8 mouse cellular contexts compared by ENCODE assay signal in the genomic region with DNA sequence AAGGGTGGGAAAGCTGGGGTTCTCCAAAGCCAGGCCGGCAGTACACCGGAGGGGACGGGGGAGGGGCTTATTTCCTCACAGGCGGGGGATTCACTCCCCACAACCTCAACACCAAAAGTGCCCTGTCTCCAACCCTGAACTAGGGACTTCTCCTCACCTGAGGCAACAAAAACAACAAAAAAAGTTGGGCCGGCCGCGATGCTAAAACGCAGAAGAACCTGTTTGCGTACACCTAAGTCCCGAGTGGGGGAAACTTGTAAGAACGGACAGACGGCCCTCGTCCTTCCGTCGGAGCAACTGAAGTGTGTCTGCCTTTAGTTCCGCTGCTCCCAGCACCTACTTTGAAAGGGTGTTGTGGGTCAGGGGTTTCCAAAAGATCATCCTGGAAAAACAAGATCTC. TPM values are rescaled to one million over a fixed set of nuclear protein-coding genes. Genes with fewer than 3 reads are reported as not detected.
DNase-seq lines count a peak whose midpoint lies in the region; ATAC-seq and TF ChIP-seq lines count a peak whose summit lies in the region.

No protein-coding gene starts in this region.

- no peaks in the 10 kb centered on the region for H3K9me3 ChIP-seq in heart, embryonic 14.5 days (ENCODE audit: control insufficient read depth, low read length)
- no peaks in the 10 kb centered on the region for H3K9me3 ChIP-seq in liver, embryonic 16.5 days (replicated peaks; ENCODE audit: control insufficient read depth, low read length)
- no peaks in the 10 kb centered on the region for H3K9me3 ChIP-seq in neural tube, embryonic 12.5 days

- WGBS in heart, embryonic 14.5 days, result under 1% methylated on average over 16 of the region's 16 CpGs
- WGBS in liver, embryonic 16.5 days (ENCODE audit: insufficient replicate concordance), result under 1% methylated on average over 16 of the region's 16 CpGs
- whole genome bisulfite sequencing in neural tube, embryonic 12.5 days, result 0% methylated on average over 16 of the region's 16 CpGs

- H3K9ac ChIP-seq in heart, embryonic 14.5 days (ENCODE audit: low read length), result peak overlapping the region; percentile 84
- H3K9ac ChIP-seq in liver, embryonic 16.5 days (ENCODE audit: low read depth, low read length), result peak overlapping the region; percentile 74
- H3K9ac ChIP-seq in neural tube, embryonic 12.5 days, result peak overlapping the region; percentile 47; the same call in 1 of the 2 replicates

- H3K27me3 ChIP-seq in heart, embryonic 14.5 days (ENCODE audit: control insufficient read depth, insufficient read depth, low read length), result no peaks in the 10 kb centered on the region
- H3K27me3 ChIP-seq in liver, embryonic 16.5 days (ENCODE audit: control insufficient read depth, insufficient read depth, low read depth, low read length), result no peaks in the 10 kb centered on the region
- H3K27me3 ChIP-seq in neural tube, embryonic 12.5 days (replicated peaks), result no peaks in the 10 kb centered on the region

- H3K36me3 ChIP-seq in heart, embryonic 14.5 days (ENCODE audit: control insufficient read depth, insufficient read depth, low read length), result no peaks in the 10 kb centered on the region
- no peaks in the 10 kb centered on the region for H3K36me3 ChIP-seq in liver, embryonic 16.5 days (ENCODE audit: control insufficient read depth, insufficient read depth)
- no peaks in the 10 kb centered on the region for H3K36me3 ChIP-seq in neural tube, embryonic 12.5 days

- no peak overlapping the region for H3K27ac ChIP-seq in bone marrow macrophage, adult 2 months (ENCODE audit: insufficient read depth, low read depth, low read length)
- H3K27ac ChIP-seq in heart, embryonic 14.5 days (replicated peaks in 1 of 2; ENCODE audit: control insufficient read depth in 1 of 2, insufficient read depth in 1 of 2, low read depth in 2 of 2, low read length in 2 of 2), result peak overlapping the region; percentile 33 to 64; a peak in 3 of 4 replicates
- H3K27ac ChIP-seq in liver, embryonic 16.5 days (ENCODE audit: low read length), result peak overlapping the region; percentile 23
- H3K27ac ChIP-seq in neural tube, embryonic 12.5 days, result no peak overlapping the region

- peak overlapping the region; percentile 74 for H3K4me2 ChIP-seq in heart, embryonic 14.5 days (ENCODE audit: low read length)
- peak overlapping the region; percentile 63 for H3K4me2 ChIP-seq in liver, embryonic 16.5 days (ENCODE audit: low read depth, low read length)
- peak overlapping the region; percentile 60 for H3K4me2 ChIP-seq in neural tube, embryonic 12.5 days (replicated peaks)

- H3K4me1 ChIP-seq in bone marrow macrophage, adult 2 months (ENCODE audit: control insufficient read depth, insufficient read depth, low read length), result peaks cover 5% of the 10 kb centered on the region; the same call in 1 of the 2 replicates
- H3K4me1 ChIP-seq in heart, embryonic 14.5 days (ENCODE audit: control insufficient read depth in 2 of 2, insufficient read depth in 2 of 2, low read length in 2 of 2), result peaks cover 0 to 13% of the 10 kb centered on the region in 2 experiments; a peak in 1 of 4 replicates
- H3K4me1 ChIP-seq in liver, embryonic 16.5 days (ENCODE audit: control insufficient read depth, low read depth, low read length), result peaks cover 6% of the 10 kb centered on the region
- peaks cover 5% of the 10 kb centered on the region for H3K4me1 ChIP-seq in neural tube, embryonic 12.5 days

- peak; percentile 8 for ATAC-seq in CD4-positive, CD25-positive, alpha-beta regulatory T cell, adult 4 months
- ATAC-seq in erythroblast, adult 5-6 weeks (replicated peaks; ENCODE audit: low FRiP score, poor library complexity, severe bottlenecking), result peak; percentile 63
- peak; percentile 33; the same call in 1 of the 2 replicates for ATAC-seq in heart, embryonic 14.5 days (ENCODE audit: insufficient number of reproducible peaks, insufficient read depth, low FRiP score, low read depth)
- no peak for ATAC-seq in liver, embryonic 16.5 days (ENCODE audit: low read depth)
- ATAC-seq in neural tube, embryonic 12.5 days (ENCODE audit: low FRiP score, low read depth), result no peak

- peak; percentile 64 for DNase-seq in kidney, postnatal 14 days
- DNase-seq in telencephalon, adult 2 months (ENCODE audit: low read depth, low spot score), result peak; percentile 28

- peak overlapping the region; percentile 70 for H3K4me3 ChIP-seq in bone marrow macrophage, adult 2 months (ENCODE audit: insufficient read depth, low read length)
- peak overlapping the region; percentile 74 to 99 for H3K4me3 ChIP-seq in heart, embryonic 14.5 days (ENCODE audit: control insufficient read depth in 1 of 2, insufficient read depth in 1 of 2, low read depth in 1 of 2, low read length in 2 of 2)
- peak overlapping the region; percentile 73 for H3K4me3 ChIP-seq in liver, embryonic 16.5 days (ENCODE audit: low read depth, low read length)
- peak overlapping the region; percentile 40 for H3K4me3 ChIP-seq in neural tube, embryonic 12.5 days

- TF ChIP-seq CTCF in bone marrow macrophage, adult 2 months (IDR thresholded peaks at IDR 0.05; ENCODE audit: low read depth, low read length), result no peak

- TF ChIP-seq POLR2A in bone marrow macrophage, adult 2 months (IDR thresholded peaks at IDR 0.05; ENCODE audit: borderline replicate concordance, low read depth, low read length), result no peak

RNA-seq across cellular contexts. Expression of a gene that starts 2.5 kb away (rescaled TPM):
- polyA plus RNA-seq in CD4-positive, CD25-positive, alpha-beta regulatory T cell, adult 4 months (2017; shearing (Covaris generic)), result 1 to 10 TPM; 4.9 to 5.8 TPM
- 4.5 and 4.8 TPM in 2 replicates for polyA plus RNA-seq in bone marrow macrophage, adult 2 months (2012; ENCODE audit: insufficient read depth, insufficient read length, missing spikeins)
- 24.9 and 27.3 TPM in 2 replicates for total RNA-seq in erythroblast, adult 5-6 weeks (2015; ENCODE audit: low replicate concordance)
- total RNA-seq in erythroblast, adult 5-6 weeks (2017; ENCODE audit: low replicate concordance), result 19.9 and 28.0 TPM in 2 replicates
- 12.4 and 12.6 TPM in 2 replicates for polyA plus RNA-seq in heart, embryonic 14.5 days (2014; fragmentation: Nextera tagmentation; extraction: Ambion mirVana)
- polyA plus RNA-seq in liver, embryonic 16.5 days (2015; fragmentation: Nextera tagmentation; extraction: Ambion mirVana), result 21.3 and 26.5 TPM in 2 replicates
- polyA plus RNA-seq in neural tube, embryonic 12.5 days (2016; fragmentation: Nextera tagmentation; extraction: Ambion mirVana), result 21.5 and 22.2 TPM in 2 replicates

RNA-seq across cellular contexts. Expression of a gene that starts 2.5 kb away (rescaled TPM):
- 10 to 100 TPM; 14.9 to 17.8 TPM for polyA plus RNA-seq in CD4-positive, CD25-positive, alpha-beta regulatory T cell, adult 4 months (2017; shearing (Covaris generic))
- polyA plus RNA-seq in bone marrow macrophage, adult 2 months (2012; ENCODE audit: insufficient read depth, insufficient read length, missing spikeins), result 2.3 TPM in 2 replicates
- 4.4 and 26.3 TPM in 2 replicates for total RNA-seq in erythroblast, adult 5-6 weeks (2015; ENCODE audit: low replicate concordance)
- total RNA-seq in erythroblast, adult 5-6 weeks (2017; ENCODE audit: low replicate concordance), result 5.5 and 9.5 TPM in 2 replicates
- polyA plus RNA-seq in heart, embryonic 14.5 days (2014; fragmentation: Nextera tagmentation; extraction: Ambion mirVana), result 17.6 and 19.3 TPM in 2 replicates
- polyA plus RNA-seq in liver, embryonic 16.5 days (2015; fragmentation: Nextera tagmentation; extraction: Ambion mirVana), result 5.2 and 6.5 TPM in 2 replicates
- 9.2 and 9.4 TPM in 2 replicates for polyA plus RNA-seq in neural tube, embryonic 12.5 days (2016; fragmentation: Nextera tagmentation; extraction: Ambion mirVana)

Comparison
In these comparisons a context has a peak if more than half of its experiments do, and no peak if none do; other contexts are left out.
1. ATAC-seq: peak in CD4-positive, CD25-positive, alpha-beta regulatory T cell, adult 4 months (single experiment), erythroblast, adult 5-6 weeks (single experiment) and heart, embryonic 14.5 days (single experiment); none in liver, embryonic 16.5 days (single experiment) and neural tube, embryonic 12.5 days (single experiment).
2. H3K27ac ChIP-seq: peak in heart, embryonic 14.5 days (2 of 2) and liver, embryonic 16.5 days (single experiment); none in bone marrow macrophage, adult 2 months (single experiment) and neural tube, embryonic 12.5 days (single experiment).
3. Peak in every context shown above with its lines, with median percentiles within 50 percentile points of each other: H3K4me3 ChIP-seq, H3K4me2 ChIP-seq and H3K9ac ChIP-seq.